Comparison of ENCODE assay signal across 11 mouse cellular contexts in the genomic region with DNA sequence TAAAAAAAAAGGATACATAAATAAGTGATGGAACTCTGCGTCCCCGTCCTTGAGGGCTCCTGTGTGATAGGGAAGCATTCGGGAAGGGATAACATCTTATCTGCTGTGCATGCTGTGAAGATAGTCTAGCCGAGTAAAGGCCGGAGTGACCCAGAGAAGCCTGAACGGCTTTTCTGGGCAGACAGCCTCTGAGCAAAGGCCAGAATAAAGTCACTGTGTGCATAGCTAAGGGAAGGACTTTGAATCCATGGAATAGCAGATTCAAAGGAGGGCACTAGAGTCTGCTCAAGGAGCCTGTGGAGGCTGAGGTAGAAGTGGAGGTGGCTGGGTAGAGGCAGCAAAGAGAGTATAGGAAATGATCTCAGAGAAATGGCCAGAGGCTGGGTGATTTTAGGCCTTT. TPM values are rescaled to one million over a fixed set of nuclear protein-coding genes. Genes with fewer than 3 reads are reported as not detected.
DNase-seq lines count a peak whose midpoint lies in the region; ATAC-seq and TF ChIP-seq lines count a peak whose summit lies in the region.
"Had no signal": no experiment of that assay in that cellular context is flagged by ENCODE, and none has a peak within 500 bp of the region (broad histone marks: within the 10 kb centered on the region; RNA-seq: fewer than 3 reads in every experiment).

No protein-coding gene starts in this region.

- H3K9ac ChIP-seq in heart, embryonic 16.5 days (ENCODE audit: low read length) = no peak overlapping the region
- H3K9ac ChIP-seq in lung, postnatal 0 days (replicated peaks; ENCODE audit: low read depth) = peak overlapping the region; percentile 26; the same call in 1 of the 2 replicates
- 0 out of 2 replicates have a peak overlapping the region, but pooled peaks have one; percentile 23 for H3K9ac ChIP-seq in intestine, embryonic 16.5 days (ENCODE audit: low read depth, low read length)
- H3K9ac ChIP-seq in stomach, embryonic 14.5 days (replicated peaks; ENCODE audit: low read depth, low read length) = no peak overlapping the region
- H3K9ac ChIP-seq in forebrain, embryonic 15.5 days (replicated peaks) = no peak overlapping the region

- TF ChIP-seq CTCF in lung, postnatal 0 days (IDR thresholded peaks at IDR 0.05) = no peak
- TF ChIP-seq CTCF in lung, adult 2 months (IDR thresholded peaks at IDR 0.05; ENCODE audit: insufficient read depth, low read length) = no peak

- no peak overlapping the region for H3K4me3 ChIP-seq in heart, embryonic 16.5 days (ENCODE audit: low read length)
- no peak overlapping the region for H3K4me3 ChIP-seq in lung, postnatal 0 days (ENCODE audit: low read depth, low read length)
- no peak overlapping the region for H3K4me3 ChIP-seq in lung, adult 2 months (replicated peaks; ENCODE audit: extremely low read depth, low read depth, low read length)
- H3K4me3 ChIP-seq in intestine, embryonic 16.5 days (ENCODE audit: low read length) = no peak overlapping the region
- H3K4me3 ChIP-seq in stomach, embryonic 14.5 days (ENCODE audit: low read depth, low read length) = no peak overlapping the region
- no peak overlapping the region for H3K4me3 ChIP-seq in forebrain, embryonic 15.5 days
- H3K4me3 ChIP-seq: megakaryocyte, embryonic 14.5 days had no signal

- 52% methylated on average over 6 of the region's 6 CpGs for WGBS in heart, embryonic 16.5 days
- 77% methylated on average over 6 of the region's 6 CpGs for WGBS in lung, postnatal 0 days
- 74% methylated on average over 6 of the region's 6 CpGs for WGBS in lung, adult 2 months
- 74% methylated on average over 6 of the region's 6 CpGs for WGBS in intestine, embryonic 16.5 days
- WGBS in stomach, embryonic 14.5 days = 86% methylated on average over 6 of the region's 6 CpGs
- 93% methylated on average over 6 of the region's 6 CpGs for WGBS in forebrain, embryonic 15.5 days

- no peak overlapping the region for H3K4me2 ChIP-seq in heart, embryonic 16.5 days (ENCODE audit: low read depth, low read length)
- no peak overlapping the region for H3K4me2 ChIP-seq in lung, postnatal 0 days (replicated peaks; ENCODE audit: low read depth, low read length)
- no peak overlapping the region for H3K4me2 ChIP-seq in intestine, embryonic 16.5 days (ENCODE audit: low read depth, low read length)
- H3K4me2 ChIP-seq in stomach, embryonic 14.5 days (replicated peaks; ENCODE audit: low read depth, low read length) = no peak overlapping the region
- H3K4me2 ChIP-seq in forebrain, embryonic 15.5 days (replicated peaks) = no peak overlapping the region

- H3K9me3 ChIP-seq in heart, embryonic 16.5 days (replicated peaks; ENCODE audit: control insufficient read depth, low read length) = no peaks in the 10 kb centered on the region
- H3K9me3 ChIP-seq in lung, postnatal 0 days (ENCODE audit: low read length) = no peaks in the 10 kb centered on the region
- H3K9me3 ChIP-seq in intestine, embryonic 16.5 days (ENCODE audit: control insufficient read depth, low read length) = no peaks in the 10 kb centered on the region
- H3K9me3 ChIP-seq in stomach, embryonic 14.5 days (ENCODE audit: control insufficient read depth, low read depth, low read length) = no peaks in the 10 kb centered on the region
- no peaks in the 10 kb centered on the region for H3K9me3 ChIP-seq in forebrain, embryonic 15.5 days
- H3K9me3 ChIP-seq: megakaryocyte, embryonic 14.5 days had no signal

- no peaks in the 10 kb centered on the region for H3K27me3 ChIP-seq in heart, embryonic 16.5 days (ENCODE audit: control insufficient read depth, insufficient read depth, low read length)
- no peaks in the 10 kb centered on the region for H3K27me3 ChIP-seq in lung, postnatal 0 days (replicated peaks; ENCODE audit: insufficient read depth, low read length)
- no peaks in the 10 kb centered on the region for H3K27me3 ChIP-seq in intestine, embryonic 16.5 days (replicated peaks; ENCODE audit: control insufficient read depth, insufficient read depth, low read length)
- H3K27me3 ChIP-seq in stomach, embryonic 14.5 days (ENCODE audit: control insufficient read depth, insufficient read depth, low read length) = no peaks in the 10 kb centered on the region
- H3K27me3 ChIP-seq in forebrain, embryonic 15.5 days = no peaks in the 10 kb centered on the region
- H3K27me3 ChIP-seq: megakaryocyte, embryonic 14.5 days had no signal

- H3K27ac ChIP-seq in heart, embryonic 16.5 days (ENCODE audit: low read length) = peak overlapping the region; percentile 69
- peak overlapping the region; percentile 76 for H3K27ac ChIP-seq in lung, postnatal 0 days (ENCODE audit: low read length)
- H3K27ac ChIP-seq in intestine, embryonic 16.5 days (ENCODE audit: low read length) = peak overlapping the region; percentile 78
- H3K27ac ChIP-seq in stomach, embryonic 14.5 days (ENCODE audit: low read length) = peak overlapping the region; percentile 76; the same call in 1 of the 2 replicates
- no peak overlapping the region for H3K27ac ChIP-seq in forebrain, embryonic 15.5 days (replicated peaks)

- no peak for ATAC-seq in heart, embryonic 16.5 days (replicated peaks; ENCODE audit: extremely low read depth, insufficient read depth, low FRiP score)
- ATAC-seq in lung, postnatal 0 days = no peak
- peak; percentile 27; the same call in 1 of the 2 replicates for ATAC-seq in intestine, embryonic 16.5 days
- no peak for ATAC-seq in stomach, embryonic 14.5 days (ENCODE audit: insufficient number of reproducible peaks, insufficient read depth, low FRiP score, low read depth)
- ATAC-seq in forebrain, embryonic 15.5 days (replicated peaks) = no peak

- H3K4me1 ChIP-seq in heart, embryonic 16.5 days (ENCODE audit: control insufficient read depth, insufficient read depth, low read length) = peaks cover 8% of the 10 kb centered on the region
- H3K4me1 ChIP-seq in lung, postnatal 0 days (ENCODE audit: insufficient read depth, low read depth, low read length) = peaks cover 13% of the 10 kb centered on the region
- H3K4me1 ChIP-seq in lung, adult 2 months (ENCODE audit: control insufficient read depth, insufficient read depth, low read length) = peaks cover 6% of the 10 kb centered on the region
- H3K4me1 ChIP-seq in intestine, embryonic 16.5 days (ENCODE audit: control insufficient read depth, insufficient read depth, low read length) = peaks cover 26% of the 10 kb centered on the region
- peaks cover 13% of the 10 kb centered on the region for H3K4me1 ChIP-seq in stomach, embryonic 14.5 days (ENCODE audit: control insufficient read depth, insufficient read depth, low read length)
- no peaks in the 10 kb centered on the region for H3K4me1 ChIP-seq in forebrain, embryonic 15.5 days

- H3K36me3 ChIP-seq in heart, embryonic 16.5 days (ENCODE audit: control insufficient read depth, insufficient read depth) = no peaks in the 10 kb centered on the region; the same call in 1 of the 2 replicates
- H3K36me3 ChIP-seq in lung, postnatal 0 days (ENCODE audit: insufficient read depth, low read length) = no peaks in the 10 kb centered on the region
- 0 out of 2 replicates have a peak, but pooled peaks cover 2% of the 10 kb centered on the region for H3K36me3 ChIP-seq in intestine, embryonic 16.5 days (ENCODE audit: control insufficient read depth, insufficient read depth, low read length)
- H3K36me3 ChIP-seq in stomach, embryonic 14.5 days (ENCODE audit: control insufficient read depth, insufficient read depth, low read length) = peaks cover 6% of the 10 kb centered on the region
- peaks cover 5% of the 10 kb centered on the region; the same call in 1 of the 2 replicates for H3K36me3 ChIP-seq in forebrain, embryonic 15.5 days

- no peak for TF ChIP-seq POLR2A in lung, adult 2 months (IDR thresholded peaks at IDR 0.05; ENCODE audit: borderline replicate concordance, extremely low read depth, low read depth, low read length)

- TF ChIP-seq EP300 in lung, postnatal 0 days (IDR thresholded peaks at IDR 0.05) = no peak

- no peak for DNase-seq in heart, postnatal 4 days
- no peak for DNase-seq in lung, postnatal 0 days (ENCODE audit: low spot score)
- DNase-seq in lung, adult 2 months = no peak
- no peak for DNase-seq in testis, postnatal 14 days (ENCODE audit: low spot score)
- DNase-seq: right cerebral cortex, postnatal 4 days; thymus, postnatal 36 days had no signal

RNA-seq across cellular contexts. Expression of a gene that starts 22.3 kb away (rescaled TPM):
- 2.2 and 2.4 TPM in 2 replicates for polyA plus RNA-seq in heart, embryonic 16.5 days (2015; fragmentation: Nextera tagmentation; extraction: Ambion mirVana)
- 10 to 100 TPM; 12.6 to 13.6 TPM for total RNA-seq in heart, postnatal 4 days (2021)
- polyA plus RNA-seq in lung, postnatal 0 days (2015; fragmentation: Nextera tagmentation; extraction: Ambion mirVana) = 2.5 and 2.6 TPM in 2 replicates
- polyA plus RNA-seq in lung, adult 2 months (2012; rRNA removed) = 31.5 and 37.5 TPM in 2 replicates
- 2.0 and 2.4 TPM in 2 replicates for polyA plus RNA-seq in intestine, embryonic 16.5 days (2015; fragmentation: Nextera tagmentation; extraction: Ambion mirVana)
- 4.4 and 4.8 TPM in 2 replicates for polyA plus RNA-seq in stomach, embryonic 14.5 days (2014; fragmentation: Nextera tagmentation; extraction: Ambion mirVana)
- 5.4 and 5.5 TPM in 2 replicates for polyA plus RNA-seq in forebrain, embryonic 15.5 days (2015; fragmentation: Nextera tagmentation; extraction: Ambion mirVana)

RNA-seq across cellular contexts. Expression of a gene that starts 32.4 kb away (rescaled TPM):
- 16.7 and 17.3 TPM in 2 replicates for polyA plus RNA-seq in heart, embryonic 16.5 days (2015; fragmentation: Nextera tagmentation; extraction: Ambion mirVana)
- 10 to 100 TPM; 12.2 to 13.6 TPM for total RNA-seq in heart, postnatal 4 days (2021)
- 18.1 and 22.6 TPM in 2 replicates for polyA plus RNA-seq in lung, postnatal 0 days (2015; fragmentation: Nextera tagmentation; extraction: Ambion mirVana)
- polyA plus RNA-seq in lung, adult 2 months (2012; rRNA removed) = 5.1 and 10.6 TPM in 2 replicates
- polyA plus RNA-seq in intestine, embryonic 16.5 days (2015; fragmentation: Nextera tagmentation; extraction: Ambion mirVana) = 16.1 and 17.4 TPM in 2 replicates
- 20.6 and 22.0 TPM in 2 replicates for polyA plus RNA-seq in stomach, embryonic 14.5 days (2014; fragmentation: Nextera tagmentation; extraction: Ambion mirVana)
- 19.1 and 19.6 TPM in 2 replicates for polyA plus RNA-seq in forebrain, embryonic 15.5 days (2015; fragmentation: Nextera tagmentation; extraction: Ambion mirVana)

RNA-seq across cellular contexts. Expression of a gene that starts 32.5 kb away (rescaled TPM):
- polyA plus RNA-seq in heart, embryonic 16.5 days (2015; fragmentation: Nextera tagmentation; extraction: Ambion mirVana) = 2.0 and 2.2 TPM in 2 replicates
- total RNA-seq in heart, postnatal 4 days (2021) = 1 to 10 TPM in 1 of 2 experiments, under 1 TPM in 1; 0.43 to 1.6 TPM
- polyA plus RNA-seq in lung, postnatal 0 days (2015; fragmentation: Nextera tagmentation; extraction: Ambion mirVana) = 0.69 and 0.70 TPM in 2 replicates
- 0.30 and 3.8 TPM in 2 replicates for polyA plus RNA-seq in lung, adult 2 months (2012; rRNA removed)
- polyA plus RNA-seq in intestine, embryonic 16.5 days (2015; fragmentation: Nextera tagmentation; extraction: Ambion mirVana) = 2.4 and 3.8 TPM in 2 replicates
- polyA plus RNA-seq in stomach, embryonic 14.5 days (2014; fragmentation: Nextera tagmentation; extraction: Ambion mirVana) = 2.1 and 3.1 TPM in 2 replicates
- polyA plus RNA-seq in forebrain, embryonic 15.5 days (2015; fragmentation: Nextera tagmentation; extraction: Ambion mirVana) = 5.0 and 5.1 TPM in 2 replicates

RNA-seq across cellular contexts. Expression of a gene that starts 38.4 kb away (rescaled TPM):
- 1.8 and 2.3 TPM in 2 replicates for polyA plus RNA-seq in heart, embryonic 16.5 days (2015; fragmentation: Nextera tagmentation; extraction: Ambion mirVana)
- 1 to 10 TPM; 1.9 to 4.0 TPM for total RNA-seq in heart, postnatal 4 days (2021)
- polyA plus RNA-seq in lung, postnatal 0 days (2015; fragmentation: Nextera tagmentation; extraction: Ambion mirVana) = 0.18 and 0.92 TPM in 2 replicates
- polyA plus RNA-seq in lung, adult 2 months (2012; rRNA removed) = 4.3 and 20.6 TPM in 2 replicates
- polyA plus RNA-seq in intestine, embryonic 16.5 days (2015; fragmentation: Nextera tagmentation; extraction: Ambion mirVana) = 0.49 and 0.94 TPM in 2 replicates
- 1.5 and 1.6 TPM in 2 replicates for polyA plus RNA-seq in stomach, embryonic 14.5 days (2014; fragmentation: Nextera tagmentation; extraction: Ambion mirVana)
- polyA plus RNA-seq in forebrain, embryonic 15.5 days (2015; fragmentation: Nextera tagmentation; extraction: Ambion mirVana) = 2.0 and 2.3 TPM in 2 replicates

Comparison
In these comparisons a context has a peak if more than half of its experiments do, and no peak if none do; other contexts are left out.
1. H3K9ac ChIP-seq: peak in lung, postnatal 0 days (single experiment) and intestine, embryonic 16.5 days (single experiment); none in heart, embryonic 16.5 days (single experiment), stomach, embryonic 14.5 days (single experiment) and forebrain, embryonic 15.5 days (single experiment).